Mouse (Mus musculus): ENCODE measurements at regions not wholly inside any gene's neighbourhood (a gene's known extent, or its start where the extent isn't known, plus 50 kb on each side); places are given as distances from the start of the nearest gene placed in this dataset.

DNA sequence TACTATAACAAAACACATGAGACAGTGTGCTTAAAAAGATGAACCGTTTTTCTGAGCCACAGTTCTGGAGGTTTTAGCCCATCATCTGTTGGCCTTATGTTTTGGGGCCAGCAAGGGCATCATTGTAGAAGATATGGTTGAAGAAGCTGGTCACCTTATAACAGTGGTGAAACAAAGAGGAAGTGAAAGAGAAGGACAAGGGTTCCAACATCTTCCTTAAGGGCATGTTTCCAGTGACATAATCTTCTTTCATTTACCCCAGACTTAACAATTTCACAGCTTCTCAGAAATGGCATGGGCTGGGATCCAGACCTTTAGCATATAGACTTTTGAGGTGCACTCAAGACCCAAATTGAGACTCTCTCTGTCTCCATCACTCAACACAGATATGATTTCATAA, 259.5 kb downstream of the 1700064H15Rik start:
- DNase-seq (ENCODE audit: low spot score in 2 of 2) = no peak

DNA sequence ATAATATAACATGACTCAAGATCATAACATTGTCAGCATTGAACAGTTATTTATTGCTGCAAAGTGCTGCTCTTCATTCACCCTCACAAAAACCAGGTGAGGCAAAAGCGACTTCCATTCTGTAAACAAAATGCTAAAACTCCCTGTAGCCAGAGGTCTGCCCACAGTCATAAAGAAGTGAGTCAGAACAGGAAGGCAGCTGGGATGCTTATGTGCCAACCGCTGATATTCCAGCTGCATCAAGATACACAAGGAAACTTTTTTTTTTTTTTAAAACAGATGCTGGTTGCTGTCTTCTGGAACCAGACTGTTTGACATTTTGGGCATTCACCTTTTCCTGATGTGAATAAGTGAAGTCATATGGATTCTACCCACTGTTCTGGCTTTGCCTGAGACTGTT, 260.7 kb downstream of the 1700064H15Rik start:
- no peak for DNase-seq (ENCODE audit: low spot score in 2 of 2)
